Mouse (Mus musculus): ENCODE results near the gene Tk1. TPM values are rescaled to one million over a fixed set of nuclear protein-coding genes. Genes with fewer than 3 reads are reported as not detected.

The Tk1 gene
- 39.1 TPM for polyA plus RNA-seq (2017; shearing (Covaris generic))

GRCm38 (mm10) chr11:117825333-117826101 is at the start of gene Tk1, which contains the start of gene Afmid:
TSS of gene Tk1 (minus strand) at chr11:117826092.
TSS of gene Afmid (plus strand) at chr11:117825924.

GRCm38 (mm10) chr11:117872861-117873608 is 47.1 kb upstream of the Tk1 start, which contains the start of gene Tha1:
TSS of gene Tha1 (minus strand) at chr11:117873481.

GRCm38 (mm10) chr11:117860601-117861000 is 34.7 kb upstream of the Tk1 start, which contains the start of gene Tmem235:
TSS of gene Tmem235 (plus strand) at chr11:117860752.

GRCm38 (mm10) chr11:117848985-117849671 is 23.2 kb upstream of the Tk1 start, which contains the start of gene Birc5:
TSS of gene Birc5 (plus strand) at chr11:117849251.

DNA sequence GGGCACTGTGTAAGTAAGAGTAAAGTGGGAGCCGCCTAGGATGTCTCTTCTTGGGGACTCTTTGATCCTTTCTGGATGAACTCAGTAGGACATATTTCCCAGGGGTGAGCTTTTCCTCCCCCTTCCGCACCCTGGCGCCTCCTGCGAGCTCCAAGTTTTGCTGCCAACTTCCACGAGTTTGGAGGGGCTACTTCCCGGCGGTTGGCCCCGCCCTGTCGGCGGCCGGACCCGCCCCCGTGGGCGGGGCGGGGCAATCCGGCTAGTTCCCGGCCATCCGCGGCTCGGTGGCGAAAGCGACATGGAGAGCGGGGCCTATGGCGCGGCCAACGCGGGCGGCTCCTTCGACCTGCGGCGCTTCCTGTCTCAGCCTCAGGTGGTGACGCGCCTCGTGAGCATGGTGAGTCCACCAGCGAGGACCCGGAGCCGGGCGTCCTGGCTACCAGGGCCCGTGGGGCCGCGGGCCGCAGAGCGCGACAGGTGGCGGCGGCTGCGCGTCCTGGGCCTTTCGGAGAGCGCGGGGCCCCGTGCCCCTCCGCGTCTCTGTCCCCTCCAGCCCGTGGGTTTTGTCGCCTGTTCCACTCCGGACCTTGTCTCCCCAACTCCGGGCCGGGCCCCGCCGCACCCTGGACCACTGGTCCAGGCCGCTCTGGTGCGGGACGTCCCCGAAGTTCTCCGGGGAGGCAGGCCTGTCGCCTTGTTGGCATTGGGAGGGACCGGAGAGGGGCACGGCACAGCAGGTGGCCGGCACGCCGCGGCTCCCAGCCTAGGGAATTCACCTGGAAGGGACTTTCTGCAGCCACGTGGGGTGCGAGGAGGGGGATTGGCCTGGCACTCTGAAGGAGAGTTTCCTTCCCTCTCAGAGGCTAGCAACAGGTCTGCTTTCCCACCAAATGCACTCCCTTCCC is 16.2 kb downstream of the Tk1 start, which contains the start of the genes Gm20708 and Syngr2:
TSS of gene Gm20708 (plus strand) at position 262 of the 905 bp plus-strand sequence.
TSS of gene Syngr2 (plus strand) at position 262 of the 905 bp plus-strand sequence.

DNA sequence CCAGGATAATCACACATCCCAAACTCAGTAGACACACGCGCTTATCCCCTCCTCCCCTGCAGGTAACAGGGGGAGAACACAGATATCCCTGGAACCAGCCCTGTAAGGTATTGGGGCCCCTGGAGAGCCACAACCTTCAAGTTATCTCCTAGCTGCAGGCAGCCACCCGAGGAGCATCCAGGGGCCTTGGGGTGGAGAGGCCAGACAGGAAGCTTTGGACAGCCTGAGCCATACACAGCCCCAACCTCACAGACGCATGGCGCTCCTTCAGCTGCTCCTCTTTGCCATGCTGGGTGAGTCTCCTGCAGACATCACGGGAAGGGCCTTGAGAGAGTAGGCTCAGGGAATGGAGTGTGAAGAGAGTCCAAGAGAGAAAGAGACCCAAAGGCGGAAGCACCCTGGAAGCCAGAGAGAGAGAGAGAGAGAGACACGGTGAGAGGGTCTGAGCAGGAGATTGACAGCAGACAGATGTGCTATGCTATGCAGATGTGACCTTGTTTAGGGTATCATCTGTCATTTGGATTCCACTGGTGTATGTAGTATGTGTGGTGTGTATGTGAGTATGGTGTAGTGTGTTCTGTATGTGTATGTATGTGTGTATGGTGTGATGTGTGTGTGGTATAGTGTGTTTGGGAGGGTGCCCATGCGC is 28.3 kb downstream of the Tk1 start, which contains the start of gene 6030468B19Rik:
TSS of gene 6030468B19Rik (plus strand) at position 150 of the 649 bp plus-strand sequence.

GRCm38 (mm10) chr11:117781993-117782704 is 43.7 kb downstream of the Tk1 start, which contains the start of the genes Tmc8 and Tmc6:
TSS of gene Tmc8 (plus strand) at chr11:117782076.
TSS of gene Tmc6 (minus strand) at chr11:117782198.

Other genes with a start within 250 kb of the Tk1 start
- 9.7 TPM for gene Tnrc6c, start 171.8 kb downstream of the Tk1 start, polyA plus RNA-seq (2017; shearing (Covaris generic))
- 137 TPM for gene Tmc8, start 44.0 kb downstream of the Tk1 start, polyA plus RNA-seq (2017; shearing (Covaris generic))
- gene Tmc6, start 43.9 kb downstream of the Tk1 start, polyA plus RNA-seq (2017; shearing (Covaris generic)): 162 TPM
- gene 6030468B19Rik, start 28.4 kb downstream of the Tk1 start, polyA plus RNA-seq (2017; shearing (Covaris generic)): 0.55 TPM
- 2.3 TPM for gene Gm20708, start 16.4 kb downstream of the Tk1 start, polyA plus RNA-seq (2017; shearing (Covaris generic))
- gene Syngr2, start 16.4 kb downstream of the Tk1 start, polyA plus RNA-seq (2017; shearing (Covaris generic)): 209 TPM
- 26.0 TPM for gene Afmid, start 168 bp downstream of the Tk1 start, polyA plus RNA-seq (2017; shearing (Covaris generic))
- gene Birc5, start 23.2 kb upstream of the Tk1 start, polyA plus RNA-seq (2017; shearing (Covaris generic)): 23.7 TPM
- not detected for gene Tmem235, start 34.7 kb upstream of the Tk1 start, polyA plus RNA-seq (2017; shearing (Covaris generic))
- gene Tha1, start 47.4 kb upstream of the Tk1 start, polyA plus RNA-seq (2017; shearing (Covaris generic)): 24.6 TPM
- 110 TPM for gene Socs3, start 144.0 kb upstream of the Tk1 start, polyA plus RNA-seq (2017; shearing (Covaris generic))
- 41.1 TPM for gene Pgs1, start 160.2 kb upstream of the Tk1 start, polyA plus RNA-seq (2017; shearing (Covaris generic))